ENCODE assay signal across 28 mouse cellular contexts in genomic region chr9:58691471-58691870, GRCm38 (mm10). TPM values are rescaled to one million over a fixed set of nuclear protein-coding genes. Genes with fewer than 3 reads are reported as not detected.
"Had no signal": no experiment of that assay in that cellular context is flagged by ENCODE, and none has a peak within 500 bp of the region (broad histone marks: within the 10 kb centered on the region; RNA-seq: fewer than 3 reads in every experiment).

No protein-coding gene starts in this region.

- H3K36me3 ChIP-seq: limb, embryonic 10.5 days; limb, embryonic 13.5 days; liver, embryonic 12.5 days; liver, embryonic 15.5 days; lung, embryonic 15.5 days; midbrain, embryonic 12.5 days; midbrain, embryonic 15.5 days; neural tube, embryonic 12.5 days; neural tube, embryonic 15.5 days had no signal

- H3K9me3 ChIP-seq: limb, embryonic 10.5 days; liver, embryonic 12.5 days; liver, embryonic 15.5 days; lung, embryonic 15.5 days; midbrain, embryonic 12.5 days; midbrain, embryonic 15.5 days; neural tube, embryonic 12.5 days; neural tube, embryonic 15.5 days had no signal

- H3K27ac ChIP-seq: limb, embryonic 10.5 days; limb, embryonic 13.5 days; liver, embryonic 12.5 days; liver, embryonic 15.5 days; lung, embryonic 15.5 days; midbrain, embryonic 12.5 days; midbrain, embryonic 15.5 days; neural tube, embryonic 12.5 days; neural tube, embryonic 15.5 days; stomach, postnatal 0 days had no signal

- H3K4me1 ChIP-seq: liver, embryonic 12.5 days; liver, embryonic 15.5 days; lung, embryonic 15.5 days; midbrain, embryonic 12.5 days; midbrain, embryonic 15.5 days; neural tube, embryonic 12.5 days had no signal

- H3K27me3 ChIP-seq: limb, embryonic 13.5 days; liver, embryonic 12.5 days; liver, embryonic 15.5 days; lung, embryonic 15.5 days; midbrain, embryonic 12.5 days; midbrain, embryonic 15.5 days; neural tube, embryonic 12.5 days; neural tube, embryonic 15.5 days had no signal

- H3K4me3 ChIP-seq: limb, embryonic 10.5 days; limb, embryonic 13.5 days; liver, embryonic 12.5 days; liver, embryonic 15.5 days; lung, embryonic 15.5 days; midbrain, embryonic 12.5 days; midbrain, embryonic 15.5 days; neural tube, embryonic 12.5 days; neural tube, embryonic 15.5 days had no signal

- DNase-seq: kidney, adult 18-20 months; kidney, adult 9 months; kidney, postnatal 14 days; kidney, postnatal 4 days; layer of hippocampus, adult 9-11 months; liver; lung, adult 18-20 months; lung, postnatal 10 days; lung, postnatal 4 days; right cerebral cortex, adult 18-20 months; right cerebral cortex, postnatal 14 days; right cerebral cortex, postnatal 4 days; thymus, adult 2 months; thymus, postnatal 14 days; thymus, postnatal 4 days had no signal

RNA-seq across cellular contexts. Expression of gene Rec114, which starts 52.3 kb away (rescaled TPM):
- total RNA-seq: layer of hippocampus, adult 18-20 months; left cerebral cortex, adult 18-20 months; left cerebral cortex, postnatal 25 days had no signal
- polyA plus RNA-seq: thymus, adult 2 months had no signal
